9 mouse cellular contexts compared by ENCODE assay signal in the genomic region with DNA sequence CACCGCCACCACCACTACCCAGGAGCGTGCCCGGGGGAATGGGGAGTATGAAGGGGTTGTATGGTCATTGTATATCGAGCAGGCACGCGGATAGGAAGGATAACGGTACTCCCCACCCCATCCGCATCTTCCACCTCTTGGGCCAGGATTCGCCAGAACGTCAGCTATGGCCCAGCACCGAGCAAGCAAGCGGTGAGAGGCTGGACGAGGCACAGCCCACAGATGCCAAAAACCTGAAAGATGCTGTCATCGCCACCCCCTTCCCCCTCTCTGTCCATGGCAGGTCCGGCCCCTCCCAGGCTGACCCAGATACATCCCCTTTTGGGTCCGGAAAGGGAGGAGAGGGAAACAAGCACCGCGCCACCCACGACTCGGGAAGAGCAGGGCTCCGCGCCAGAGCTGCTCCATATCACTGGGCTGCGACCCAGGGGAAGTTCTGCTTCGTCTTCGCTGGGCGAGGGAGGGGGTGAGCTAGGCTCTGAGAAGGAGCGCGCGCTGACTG. TPM values are rescaled to one million over a fixed set of nuclear protein-coding genes. Genes with fewer than 3 reads are reported as not detected.
A peak's percentile ranks its signal among the peaks of the same experiment; 100 is the strongest.
DNase-seq lines count a peak whose midpoint lies in the region; ATAC-seq and TF ChIP-seq lines count a peak whose summit lies in the region.
"Had no signal": no experiment of that assay in that cellular context is flagged by ENCODE, and none has a peak within 500 bp of the region (broad histone marks: within the 10 kb centered on the region; RNA-seq: fewer than 3 reads in every experiment).

No protein-coding gene starts in this region.

- TF ChIP-seq EP300 in heart, postnatal 0 days (IDR thresholded peaks at IDR 0.05; ENCODE audit: low read depth): no peak

- no peak for TF ChIP-seq POLR2A in cerebellum, adult 2 months (IDR thresholded peaks at IDR 0.05; ENCODE audit: borderline replicate concordance, insufficient read depth, low read length)
- peak; percentile 12; the same call in 1 of the 2 replicates for TF ChIP-seq POLR2A in lung, adult 2 months (IDR thresholded peaks at IDR 0.05; ENCODE audit: borderline replicate concordance, extremely low read depth, low read depth, low read length)

- peak overlapping the region; percentile 43 for H3K4me3 ChIP-seq in cerebellum, adult 2 months (replicated peaks; ENCODE audit: insufficient read depth, low read depth, low read length)
- H3K4me3 ChIP-seq in forebrain, embryonic 12.5 days (replicated peaks): peak overlapping the region; percentile 38
- H3K4me3 ChIP-seq in heart, postnatal 0 days (ENCODE audit: low read depth, low read length): peak overlapping the region; percentile 53
- H3K4me3 ChIP-seq in lung, adult 2 months (replicated peaks; ENCODE audit: extremely low read depth, low read depth, low read length): peak overlapping the region; percentile 27
- peak overlapping the region; percentile 51 for H3K4me3 ChIP-seq in neural tube, embryonic 15.5 days (replicated peaks)
- H3K4me3 ChIP-seq: erythroblast, embryonic 14.5 days had no signal

- H3K27me3 ChIP-seq in cerebellum, adult 2 months (ENCODE audit: control insufficient read depth, insufficient read depth, low read length): peaks cover 3% of the 10 kb centered on the region; the same call in 1 of the 2 replicates
- peaks cover 51% of the 10 kb centered on the region for H3K27me3 ChIP-seq in forebrain, embryonic 12.5 days
- H3K27me3 ChIP-seq in heart, postnatal 0 days (ENCODE audit: control insufficient read depth, insufficient read depth, low read length): peaks cover 36% of the 10 kb centered on the region
- H3K27me3 ChIP-seq in neural tube, embryonic 15.5 days (replicated peaks): peaks cover 41% of the 10 kb centered on the region

- DNase-seq in cerebellum, adult 2 months: peak; percentile 12 to 17
- no peak for DNase-seq in cerebellum, adult 9-10 months
- peak; percentile 49 for DNase-seq in heart, postnatal 0 days (ENCODE audit: low spot score)
- peak; percentile 77 for DNase-seq in kidney, postnatal 10 days
- DNase-seq in lung, adult 2 months: peak; percentile 35
- peak; percentile 18 for DNase-seq in yolk sac, embryonic 10.5 days (ENCODE audit: low spot score)

- H3K4me1 ChIP-seq in cerebellum, adult 2 months (ENCODE audit: control insufficient read depth, insufficient read depth, low read length): peaks cover 10% of the 10 kb centered on the region
- H3K4me1 ChIP-seq in forebrain, embryonic 12.5 days: peaks cover 25% of the 10 kb centered on the region
- H3K4me1 ChIP-seq in heart, postnatal 0 days (ENCODE audit: control insufficient read depth, insufficient read depth): peaks cover 12% of the 10 kb centered on the region; the same call in 1 of the 2 replicates
- 0 out of 2 replicates have a peak, but pooled peaks cover 3% of the 10 kb centered on the region for H3K4me1 ChIP-seq in lung, adult 2 months (ENCODE audit: control insufficient read depth, insufficient read depth, low read length)
- peaks cover 26% of the 10 kb centered on the region for H3K4me1 ChIP-seq in neural tube, embryonic 15.5 days

- under 1% methylated on average over 29 of the region's 29 CpGs for WGBS in cerebellum, adult 2 months
- under 1% methylated on average over 29 of the region's 29 CpGs for WGBS in forebrain, embryonic 12.5 days
- 1% methylated on average over 27 of the region's 29 CpGs for WGBS in heart, postnatal 0 days
- WGBS in lung, adult 2 months: 2% methylated on average over 29 of the region's 29 CpGs
- WGBS in neural tube, embryonic 15.5 days: under 1% methylated on average over 28 of the region's 29 CpGs

- peak overlapping the region; percentile 38; the same call in 1 of the 2 replicates for H3K9ac ChIP-seq in forebrain, embryonic 12.5 days
- no peak overlapping the region for H3K9ac ChIP-seq in heart, postnatal 0 days (replicated peaks; ENCODE audit: low read depth, low read length)
- H3K9ac ChIP-seq in neural tube, embryonic 15.5 days (replicated peaks): peak overlapping the region; percentile 35; the same call in 1 of the 2 replicates

- ATAC-seq in forebrain, embryonic 12.5 days (ENCODE audit: low FRiP score): peak; percentile 65
- ATAC-seq in heart, postnatal 0 days (ENCODE audit: insufficient read depth, low read depth): peak; percentile 86
- peak; percentile 60 for ATAC-seq in neural tube, embryonic 15.5 days (ENCODE audit: low FRiP score)

- no peak for TF ChIP-seq CTCF in cerebellum, adult 2 months (IDR thresholded peaks at IDR 0.05; ENCODE audit: borderline replicate concordance, insufficient read depth, low read depth, low read length)
- no peak for TF ChIP-seq CTCF in heart, postnatal 0 days (IDR thresholded peaks at IDR 0.05; ENCODE audit: low read depth)
- TF ChIP-seq CTCF in lung, adult 2 months (IDR thresholded peaks at IDR 0.05; ENCODE audit: insufficient read depth, low read length): no peak

- no peaks in the 10 kb centered on the region for H3K36me3 ChIP-seq in forebrain, embryonic 12.5 days (replicated peaks)
- H3K36me3 ChIP-seq in heart, postnatal 0 days (replicated peaks; ENCODE audit: control insufficient read depth, insufficient read depth, low read length): no peaks in the 10 kb centered on the region
- H3K36me3 ChIP-seq in neural tube, embryonic 15.5 days: no peaks in the 10 kb centered on the region

- peak overlapping the region; percentile 71 for H3K4me2 ChIP-seq in forebrain, embryonic 12.5 days
- H3K4me2 ChIP-seq in heart, postnatal 0 days (ENCODE audit: low read depth, low read length): peak overlapping the region; percentile 85
- H3K4me2 ChIP-seq in neural tube, embryonic 15.5 days: peak overlapping the region; percentile 99

- no peak overlapping the region for H3K27ac ChIP-seq in cerebellum, adult 2 months (ENCODE audit: insufficient read depth, low read length)
- H3K27ac ChIP-seq in forebrain, embryonic 12.5 days: no peak overlapping the region
- no peak overlapping the region for H3K27ac ChIP-seq in heart, postnatal 0 days (ENCODE audit: low read depth)
- H3K27ac ChIP-seq in neural tube, embryonic 15.5 days (replicated peaks): no peak overlapping the region

- H3K9me3 ChIP-seq in forebrain, embryonic 12.5 days: no peaks in the 10 kb centered on the region
- H3K9me3 ChIP-seq in heart, postnatal 0 days (replicated peaks; ENCODE audit: control insufficient read depth, low read length): no peaks in the 10 kb centered on the region
- no peaks in the 10 kb centered on the region for H3K9me3 ChIP-seq in neural tube, embryonic 15.5 days (replicated peaks)

RNA-seq across cellular contexts. Expression of gene Wnt2, which starts 1.2 kb away (rescaled TPM):
- polyA plus RNA-seq in cerebellum, adult 2 months (2012; rRNA removed): 0.06 TPM in 1 of 2 replicates, not detected in the other
- polyA plus RNA-seq in forebrain, embryonic 12.5 days (2016; fragmentation: Nextera tagmentation; extraction: Ambion mirVana): 0.22 and 0.43 TPM in 2 replicates
- 2.3 and 3.6 TPM in 2 replicates for total RNA-seq in heart, postnatal 0 days (2014; rRNA removed; ENCODE audit: low replicate concordance)
- polyA plus RNA-seq in heart, postnatal 0 days (2015; fragmentation: Nextera tagmentation; extraction: Ambion mirVana): 1.9 and 2.3 TPM in 2 replicates
- 14.8 and 15.0 TPM in 2 replicates for polyA plus RNA-seq in lung, adult 2 months (2012; rRNA removed)
- 1.00 and 1.2 TPM in 2 replicates for polyA plus RNA-seq in neural tube, embryonic 15.5 days (2015; fragmentation: Nextera tagmentation; extraction: Ambion mirVana)
- polyA plus RNA-seq: erythroblast, embryonic 14.5 days had no signal
